Mouse (Mus musculus) G1E-ER4 (cell line): Measurements from ENCODE around the gene Svep1. TPM values are rescaled to one million over a fixed set of nuclear protein-coding genes. Genes with fewer than 3 reads are reported as not detected.

ENCODE experiments used
- GATA1 ChIP-seq: IDR thresholded peaks from one replicate; pipeline ENCODE4 v1.8.0; 2012; ENCODE audit warnings: low read length, inconsistent platforms
- polyA plus RNA-seq: library from polyadenylated mRNA; stranded (reverse); fragments of >175 nt; gene quantifications from 2 replicates; pipeline ENCODE4 v1.2.3, GENCODE M21; 2012

The Svep1 gene
- polyA plus RNA-seq, 1 experiment: not detected

GRCm38 (mm10) chr4:58184681-58185341, 21.8 kb downstream of the Svep1 start:
- no peak for TF ChIP-seq GATA1

- no peak for TF ChIP-seq GATA1
These were observed 22.8 kb downstream of the Svep1 start for GRCm38 (mm10) chr4:58183897-58184296.

GRCm38 (mm10) chr4:58178489-58178888, 28.2 kb downstream of the Svep1 start:
- no peak for TF ChIP-seq GATA1

GRCm38 (mm10) chr4:58177256-58177655, 29.4 kb downstream of the Svep1 start:
- no peak for TF ChIP-seq GATA1

GRCm38 (mm10) chr4:58174435-58174987, 32.1 kb downstream of the Svep1 start:
- no peak for TF ChIP-seq GATA1

GRCm38 (mm10) chr4:58173401-58173800, 33.3 kb downstream of the Svep1 start:
- TF ChIP-seq GATA1: no peak

- TF ChIP-seq GATA1: no peak
These were observed 36.2 kb downstream of the Svep1 start for GRCm38 (mm10) chr4:58170430-58170829.

GRCm38 (mm10) chr4:58169918-58170317, 36.7 kb downstream of the Svep1 start:
- no peak for TF ChIP-seq GATA1

- TF ChIP-seq GATA1: no peak
These were observed 38.3 kb downstream of the Svep1 start for GRCm38 (mm10) chr4:58168366-58168765.

- TF ChIP-seq GATA1: no peak
These were observed 40.9 kb downstream of the Svep1 start for GRCm38 (mm10) chr4:58165711-58166110.

GRCm38 (mm10) chr4:58161901-58162300, 44.8 kb downstream of the Svep1 start:
- no peak for TF ChIP-seq GATA1

- no peak for TF ChIP-seq GATA1
These were observed 47.1 kb downstream of the Svep1 start for GRCm38 (mm10) chr4:58159564-58159963.

GRCm38 (mm10) chr4:58150301-58150700, 56.4 kb downstream of the Svep1 start:
- TF ChIP-seq GATA1: no peak

- no peak for TF ChIP-seq GATA1
These were observed 57.5 kb downstream of the Svep1 start for GRCm38 (mm10) chr4:58149186-58149585.

- TF ChIP-seq GATA1: no peak
These were observed 58.1 kb downstream of the Svep1 start for GRCm38 (mm10) chr4:58148547-58148946.

- no peak for TF ChIP-seq GATA1
These were observed 60.0 kb downstream of the Svep1 start for GRCm38 (mm10) chr4:58146676-58147075.

GRCm38 (mm10) chr4:58139764-58140556, 66.7 kb downstream of the Svep1 start:
- TF ChIP-seq GATA1: no peak

GRCm38 (mm10) chr4:58139241-58139640, 67.4 kb downstream of the Svep1 start:
- no peak for TF ChIP-seq GATA1
